Mouse (Mus musculus): Measurements from ENCODE around the gene Gmppb.
A peak's percentile ranks its signal among the peaks of the same experiment; 100 is the strongest.

Gene Gmppb

DNA sequence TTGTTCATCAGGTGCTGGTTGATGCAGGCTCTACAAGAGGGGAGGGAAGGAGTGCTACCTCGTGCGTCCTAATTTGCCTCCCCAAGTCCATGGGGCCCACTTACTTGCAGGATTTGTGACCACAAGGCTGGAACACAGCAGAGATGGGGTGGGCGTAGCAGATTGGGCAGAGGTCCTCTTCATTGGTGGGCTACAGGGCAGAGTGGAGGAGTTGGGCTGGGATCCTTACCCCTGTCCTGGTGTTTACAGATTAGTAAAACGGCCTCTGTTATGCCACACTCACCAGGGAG is 2.8 kb downstream of the Gmppb start:
- DNase-seq, result no peak

DNA sequence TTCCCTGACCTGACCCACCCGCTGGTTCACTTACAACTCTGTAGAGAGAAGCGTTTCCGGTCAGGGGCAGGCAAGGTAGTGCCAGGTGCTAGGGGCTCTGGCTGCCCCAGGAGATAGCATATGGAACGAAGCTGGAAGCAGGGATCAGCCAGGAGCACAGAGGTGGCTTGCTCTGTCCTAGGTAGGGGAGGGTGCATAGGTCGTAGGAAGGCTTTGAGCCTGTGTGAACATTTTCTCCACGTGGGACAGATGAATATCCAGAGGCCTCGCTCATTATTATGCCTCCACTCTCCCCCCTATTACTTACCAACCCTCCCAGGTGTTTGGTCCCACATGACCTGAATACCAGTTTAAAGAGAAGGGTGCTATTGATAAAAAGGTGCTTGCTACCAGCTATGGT is 3.4 kb downstream of the Gmppb start:
- no peak for DNase-seq

GRCm38 (mm10) chr9:108052885-108053664 is 4.0 kb downstream of the Gmppb start, which contains the start of gene Amigo3:
Gene Amigo3 (plus strand): TSS chr9:108053159.
- peak; percentile 98 to 99 for DNase-seq

DNA sequence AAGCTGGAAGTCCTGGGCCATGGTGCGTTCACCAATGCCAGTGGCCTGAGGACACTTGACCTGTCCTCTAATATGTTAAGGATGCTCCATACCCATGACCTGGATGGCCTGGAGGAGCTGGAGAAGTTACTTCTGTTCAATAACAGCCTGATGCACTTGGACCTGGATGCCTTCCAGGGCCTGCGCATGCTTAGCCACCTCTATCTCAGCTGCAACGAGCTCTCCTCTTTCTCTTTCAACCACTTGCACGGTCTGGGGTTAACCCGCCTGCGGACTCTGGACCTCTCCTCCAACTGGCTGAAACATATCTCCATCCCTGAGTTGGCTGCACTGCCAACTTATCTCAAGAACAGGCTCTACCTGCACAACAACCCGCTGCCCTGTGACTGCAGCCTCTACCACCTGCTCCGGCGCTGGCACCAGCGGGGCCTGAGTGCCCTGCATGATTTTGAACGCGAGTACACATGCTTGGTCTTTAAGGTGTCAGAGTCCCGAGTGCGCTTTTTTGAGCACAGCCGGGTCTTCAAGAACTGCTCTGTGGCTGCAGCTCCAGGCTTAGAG is 4.7 kb downstream of the Gmppb start:
- no peak for DNase-seq

GRCm38 (mm10) chr9:108054331-108055040 is 5.4 kb downstream of the Gmppb start:
- DNase-seq, result no peak

DNA sequence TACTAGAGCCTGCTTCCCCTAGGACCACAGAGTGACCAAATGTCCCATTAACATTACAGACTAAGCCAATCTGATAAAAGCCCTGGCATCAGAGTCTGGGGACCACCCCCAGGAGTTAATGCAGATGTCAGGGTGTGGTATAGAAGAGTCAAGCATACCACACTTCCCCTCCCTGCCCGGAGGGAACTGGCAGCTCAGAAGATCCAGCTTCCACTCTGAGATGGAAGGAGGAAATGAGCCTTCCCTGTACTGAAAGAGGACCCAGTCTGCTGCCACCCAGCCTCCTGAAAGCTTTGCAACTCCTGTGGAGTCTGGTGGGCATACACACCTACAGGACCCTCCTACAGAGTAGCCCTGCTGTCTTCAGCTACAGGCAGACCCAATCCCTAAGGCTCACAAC is 6.0 kb downstream of the Gmppb start:
- no peak for DNase-seq

- no peak for DNase-seq
These were observed 6.7 kb downstream of the Gmppb start for GRCm38 (mm10) chr9:108055661-108056237.

DNA sequence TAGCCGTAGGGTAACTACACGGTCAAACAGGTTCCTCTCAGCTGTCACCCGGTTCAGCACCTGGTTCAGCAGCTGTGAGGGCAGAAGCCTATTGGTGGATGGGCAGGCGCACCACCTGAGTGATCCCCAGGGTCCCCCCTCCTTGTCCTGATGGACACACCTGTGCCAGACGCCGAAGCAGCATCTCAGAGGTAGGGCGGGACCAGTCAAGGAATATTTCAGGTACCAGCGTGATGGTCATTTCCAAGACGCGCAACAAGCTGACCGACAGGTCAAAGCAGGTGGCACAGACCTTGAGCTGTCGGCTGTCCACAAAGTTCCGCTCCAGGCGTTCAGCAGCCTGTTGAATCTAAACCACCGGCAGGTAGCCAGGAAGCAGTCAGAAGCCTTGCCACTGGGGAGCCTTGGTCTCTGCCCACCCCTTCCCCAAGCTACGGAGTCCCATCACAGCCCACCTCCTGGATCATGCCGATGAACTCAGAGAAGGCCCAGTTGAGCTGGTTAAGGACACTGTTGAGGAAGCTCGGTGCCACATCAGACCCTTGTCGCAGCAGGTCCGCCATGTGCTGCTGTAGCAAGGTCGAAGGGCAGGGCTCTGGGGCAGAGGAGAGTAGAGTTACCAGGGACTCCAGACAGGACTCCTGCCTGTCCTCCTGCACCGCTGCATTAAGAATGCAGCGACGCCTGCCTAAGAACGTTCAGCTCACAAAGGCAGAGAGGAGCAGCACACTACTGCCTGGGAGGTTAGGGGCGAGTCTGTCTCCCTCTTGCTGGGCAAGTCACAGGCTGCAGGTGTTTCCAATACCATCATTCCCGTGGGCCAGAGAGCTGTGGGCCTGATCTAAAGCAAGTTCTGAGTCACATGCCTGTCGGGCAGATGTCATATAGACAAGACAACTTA is 7.6 kb downstream of the Gmppb start:
- no peak for DNase-seq

GRCm38 (mm10) chr9:108057262-108057562 is 8.2 kb downstream of the Gmppb start:
- DNase-seq, result no peak

DNA sequence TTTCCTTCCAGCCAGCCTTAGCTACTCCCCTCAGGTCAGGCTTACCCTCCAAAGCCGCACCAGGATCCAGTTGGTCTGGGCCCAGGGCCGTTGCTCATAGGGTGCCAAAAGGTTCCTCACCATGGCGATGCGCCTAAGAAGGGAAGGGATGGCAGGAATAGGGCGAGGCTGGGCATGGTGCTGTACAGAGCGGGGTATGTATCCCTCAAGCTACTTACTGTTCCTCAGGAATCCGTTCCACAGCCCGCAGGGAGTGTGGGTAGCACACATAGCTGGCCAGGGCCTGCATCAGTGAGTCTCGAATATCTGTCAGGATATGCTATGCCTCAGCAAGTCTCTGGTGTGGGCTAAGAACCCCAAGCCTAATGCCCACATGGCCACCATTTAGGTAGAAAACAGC is 9.2 kb downstream of the Gmppb start:
- no peak for DNase-seq

GRCm38 (mm10) chr9:108062142-108062541 is 13.1 kb downstream of the Gmppb start:
- no peak for DNase-seq

GRCm38 (mm10) chr9:108063361-108063760 is 14.3 kb downstream of the Gmppb start:
- no peak for DNase-seq

DNA sequence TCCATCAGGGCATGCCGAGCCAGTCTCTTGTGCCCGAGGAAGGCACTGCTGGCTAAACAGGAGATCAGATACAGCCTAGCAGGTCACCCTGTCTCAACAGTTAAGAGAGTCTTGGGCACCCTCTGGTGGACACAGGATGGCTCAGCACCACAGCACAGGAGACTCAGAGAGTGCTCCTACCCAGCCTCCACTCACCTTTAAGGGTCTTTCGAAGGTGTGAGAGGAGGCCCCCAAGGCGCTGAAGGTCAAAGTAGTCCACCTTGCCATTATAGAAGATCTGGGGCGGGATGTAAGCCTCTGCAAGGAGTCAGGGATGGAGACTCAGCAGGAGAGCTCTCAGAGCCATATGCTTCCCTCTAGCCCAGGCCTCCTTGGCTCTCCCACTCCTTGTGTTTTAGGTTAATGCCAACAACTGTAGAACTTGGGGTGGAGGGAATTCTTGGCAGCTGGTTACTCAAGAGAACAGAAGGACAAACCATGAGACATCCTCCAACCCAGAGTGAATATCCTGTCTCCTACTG is 16.5 kb downstream of the Gmppb start:
- peak; percentile 68 to 80 for DNase-seq

GRCm38 (mm10) chr9:108067199-108067598 is 18.2 kb downstream of the Gmppb start:
- DNase-seq, result no peak

DNA sequence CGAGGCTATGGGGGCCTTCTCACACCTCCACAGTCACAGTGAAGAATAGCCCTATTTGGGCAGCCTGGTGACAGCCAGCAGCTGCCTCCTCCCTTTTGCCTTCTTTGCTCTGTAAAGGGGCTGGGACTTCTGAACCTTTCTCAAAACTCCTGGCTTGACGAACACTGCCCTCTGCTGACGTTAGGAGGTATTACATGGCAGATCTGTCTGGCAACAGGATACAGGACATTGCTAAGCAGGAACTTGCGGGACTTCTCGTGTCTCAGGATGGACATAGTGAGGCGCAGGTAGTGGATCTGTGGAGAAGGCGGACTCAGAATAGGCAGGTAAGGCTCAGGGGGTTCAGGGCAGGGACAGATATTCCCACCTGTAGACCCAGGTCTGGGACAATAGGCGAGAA is 18.9 kb downstream of the Gmppb start:
- peak; percentile 80 to 91 for DNase-seq

GRCm38 (mm10) chr9:108069007-108069406 is 20.0 kb downstream of the Gmppb start:
- DNase-seq, result no peak

DNA sequence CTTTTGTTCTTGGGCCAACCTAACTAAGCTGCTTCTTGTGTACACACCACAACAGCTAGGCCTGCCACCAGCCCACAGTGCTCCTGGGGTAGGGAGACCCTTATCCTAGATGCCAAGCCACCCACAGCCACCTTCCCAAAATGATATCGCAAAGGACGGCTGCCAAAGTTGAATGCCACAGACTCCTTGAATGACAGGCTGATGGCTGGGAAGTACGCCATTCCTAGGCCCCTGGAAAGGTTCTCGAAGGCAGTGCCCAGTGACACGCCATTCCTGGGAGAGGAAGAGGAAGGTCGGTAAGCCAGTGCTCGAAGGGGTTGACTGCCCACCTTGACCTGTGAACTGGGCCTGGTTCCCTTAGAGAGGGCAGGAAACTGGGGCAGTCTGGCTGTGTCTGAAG is 20.5 kb downstream of the Gmppb start:
- DNase-seq, result no peak

GRCm38 (mm10) chr9:108071801-108072200 is 22.8 kb downstream of the Gmppb start:
- no peak for DNase-seq

DNA sequence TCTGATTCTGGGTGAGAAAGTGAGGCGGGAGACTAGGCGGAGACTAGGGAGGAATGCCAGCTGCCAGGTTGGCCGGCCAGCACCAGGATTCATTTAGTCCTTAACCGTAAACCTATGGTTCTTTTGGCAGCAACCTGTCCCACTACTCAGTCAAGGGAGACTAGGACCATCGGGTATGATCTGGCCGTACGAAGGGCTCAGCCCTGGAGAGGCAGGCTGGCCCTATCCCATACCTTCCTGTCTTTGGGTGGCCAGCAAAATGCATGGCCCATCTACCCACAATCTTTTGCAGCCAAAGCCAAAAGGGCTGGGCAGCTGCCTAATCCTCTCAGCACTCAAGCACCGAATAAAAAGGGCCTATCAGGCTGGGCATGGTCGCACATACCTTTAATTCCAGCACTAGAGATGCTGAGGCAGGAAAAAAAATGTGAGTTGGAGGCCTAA is 23.5 kb downstream of the Gmppb start:
- no peak for DNase-seq

- DNase-seq, result no peak
These were observed 24.3 kb downstream of the Gmppb start for GRCm38 (mm10) chr9:108073141-108073930.

- no peak for DNase-seq
These were observed 31.1 kb downstream of the Gmppb start, which contains the start of gene Mst1 for GRCm38 (mm10) chr9:108080168-108080567. Gene Mst1 (plus strand): TSS chr9:108080436.

DNA sequence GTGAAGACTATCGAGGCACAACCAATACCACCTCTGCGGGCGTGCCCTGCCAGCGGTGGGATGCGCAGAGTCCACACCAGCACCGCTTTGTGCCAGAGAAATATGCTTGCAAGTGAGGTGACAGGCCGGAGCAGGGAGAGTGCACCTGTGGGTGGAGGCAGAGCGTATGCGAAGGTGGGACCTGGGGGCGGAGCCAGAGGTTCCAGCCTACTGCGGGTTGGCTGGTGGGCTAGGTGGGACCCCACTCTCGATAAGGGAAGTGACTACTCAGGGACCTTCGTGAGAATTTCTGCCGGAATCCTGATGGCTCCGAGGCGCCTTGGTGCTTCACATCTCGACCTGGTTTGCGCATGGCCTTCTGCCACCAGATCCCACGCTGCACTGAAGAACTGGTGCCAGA is 33.5 kb downstream of the Gmppb start:
- peak in 1 of 2 experiments; percentile 57 for DNase-seq

Measured in kidney, postnatal 36 days (tissue).